Mouse (Mus musculus): Measurements from ENCODE around the gene Brinp2.

GRCm38 (mm10) chr1:158356051-158356461 is at the start of gene Brinp2:
- TF ChIP-seq POLR2A (IDR thresholded peaks at IDR 0.05; ENCODE audit: insufficient read depth, low read depth, low read length) (no peak), CTCF (IDR thresholded peaks at IDR 0.05) (no peak)

Measured in heart, adult 2 months (tissue).